In the genomic region with DNA sequence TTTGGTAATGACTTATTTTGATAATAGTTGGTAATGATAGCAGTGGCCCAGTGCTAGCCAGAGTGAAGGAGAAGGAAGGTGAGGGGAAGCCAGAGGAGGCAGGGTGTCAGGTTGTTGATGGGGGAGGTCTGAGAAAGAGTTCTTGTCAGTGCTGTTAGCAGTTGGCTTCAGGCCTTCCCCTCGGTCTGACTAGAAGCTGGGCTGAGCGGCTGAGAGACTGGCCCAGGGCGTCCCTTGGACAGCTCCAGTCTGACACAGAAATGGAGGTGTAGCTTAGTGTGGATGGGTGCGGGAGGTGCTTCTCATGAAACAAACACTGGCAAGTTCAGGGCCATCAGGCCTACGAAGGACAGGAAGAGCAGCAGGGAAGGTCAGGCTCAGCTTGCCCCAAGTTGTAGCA, we compare ENCODE assay signal across 12 mouse cellular contexts.
DNase-seq lines count a peak whose midpoint lies in the region; ATAC-seq and TF ChIP-seq lines count a peak whose summit lies in the region.
"Had no signal": no experiment of that assay in that cellular context is flagged by ENCODE, and none has a peak within 500 bp of the region (broad histone marks: within the 10 kb centered on the region; RNA-seq: fewer than 3 reads in every experiment).

No protein-coding gene starts in this region.

- H3K4me1 ChIP-seq in forebrain, embryonic 11.5 days (replicated peaks; ENCODE audit: control insufficient read depth, insufficient read depth, low read length): peaks cover 41% of the 10 kb centered on the region
- peaks cover 61% of the 10 kb centered on the region for H3K4me1 ChIP-seq in hindbrain, embryonic 15.5 days (replicated peaks)
- H3K4me1 ChIP-seq in stomach, embryonic 16.5 days (ENCODE audit: control insufficient read depth, insufficient read depth, low read length): peaks cover 14% of the 10 kb centered on the region

- H3K27ac ChIP-seq in layer of hippocampus, adult 2 months: peak overlapping the region; percentile 21; the same call in 1 of the 2 replicates
- peak overlapping the region; percentile 34; the same call in 1 of the 2 replicates for H3K27ac ChIP-seq in forebrain, embryonic 11.5 days (ENCODE audit: low read depth, low read length)
- H3K27ac ChIP-seq in hindbrain, embryonic 15.5 days (replicated peaks): peak overlapping the region; percentile 61; the same call in 1 of the 2 replicates
- H3K27ac ChIP-seq in stomach, embryonic 16.5 days (ENCODE audit: low read length): peak overlapping the region; percentile 55
- H3K27ac ChIP-seq: limb, embryonic 12.5 days; lung, embryonic 15.5 days had no signal

- no peak for TF ChIP-seq CTCF in layer of hippocampus, adult 2 months (conservative IDR thresholded peaks at IDR 0.05)

- no peak for DNase-seq in layer of hippocampus, adult 2 months (ENCODE audit: low spot score in 2 of 2)
- DNase-seq in layer of hippocampus, postnatal 36 days: no peak
- no peak for DNase-seq in forebrain, embryonic 11.5 days (ENCODE audit: low spot score)
- DNase-seq in heart, postnatal 10 days: no peak
- no peak for DNase-seq in retina, postnatal 1 day
- DNase-seq: gastrocnemius, postnatal 25 days; kidney, adult 18-20 months had no signal

- WGBS in forebrain, embryonic 11.5 days: 56% methylated on average over 5 of the region's 5 CpGs
- 74% methylated on average over 5 of the region's 5 CpGs for WGBS in hindbrain, embryonic 15.5 days
- 69% methylated on average over 5 of the region's 5 CpGs for WGBS in stomach, embryonic 16.5 days

- intact Hi-C loops in heart, postnatal 10 days (cut with DNase I): no loop called here

- H3K4me2 ChIP-seq in forebrain, embryonic 11.5 days (ENCODE audit: low read depth, low read length, severe bottlenecking): no peak overlapping the region
- H3K4me2 ChIP-seq in hindbrain, embryonic 15.5 days: no peak overlapping the region
- H3K4me2 ChIP-seq in stomach, embryonic 16.5 days (ENCODE audit: low read depth, low read length): no peak overlapping the region
- H3K4me2 ChIP-seq: limb, embryonic 12.5 days; lung, embryonic 15.5 days had no signal

- H3K4me3 ChIP-seq in layer of hippocampus, adult 2 months: no peak overlapping the region
- H3K4me3 ChIP-seq in forebrain, embryonic 11.5 days (ENCODE audit: low read depth, low read length): no peak overlapping the region
- no peak overlapping the region for H3K4me3 ChIP-seq in hindbrain, embryonic 15.5 days
- no peak overlapping the region for H3K4me3 ChIP-seq in stomach, embryonic 16.5 days (replicated peaks; ENCODE audit: low read length)
- H3K4me3 ChIP-seq: erythroblast, embryonic 14.5 days; limb, embryonic 12.5 days; lung, embryonic 15.5 days had no signal

- H3K27me3 ChIP-seq in forebrain, embryonic 11.5 days (ENCODE audit: control insufficient read depth, insufficient read depth, low read length): no peaks in the 10 kb centered on the region
- H3K27me3 ChIP-seq in hindbrain, embryonic 15.5 days: no peaks in the 10 kb centered on the region
- no peaks in the 10 kb centered on the region for H3K27me3 ChIP-seq in stomach, embryonic 16.5 days (ENCODE audit: control insufficient read depth, insufficient read depth, low read length)
- H3K27me3 ChIP-seq: limb, embryonic 12.5 days; lung, embryonic 15.5 days had no signal

- no peak for ATAC-seq in forebrain, embryonic 11.5 days (replicated peaks; ENCODE audit: low FRiP score)
- ATAC-seq in hindbrain, embryonic 15.5 days (ENCODE audit: low FRiP score, low read depth): no peak
- no peak for ATAC-seq in stomach, embryonic 16.5 days (ENCODE audit: insufficient read depth, low FRiP score)

- no peak overlapping the region for H3K9ac ChIP-seq in forebrain, embryonic 11.5 days (ENCODE audit: low read length)
- no peak overlapping the region for H3K9ac ChIP-seq in hindbrain, embryonic 15.5 days
- no peak overlapping the region for H3K9ac ChIP-seq in stomach, embryonic 16.5 days (ENCODE audit: low read length)
- H3K9ac ChIP-seq: limb, embryonic 12.5 days; lung, embryonic 15.5 days had no signal

- no peaks in the 10 kb centered on the region for H3K9me3 ChIP-seq in forebrain, embryonic 11.5 days (ENCODE audit: control insufficient read depth, low read length)
- no peaks in the 10 kb centered on the region for H3K9me3 ChIP-seq in hindbrain, embryonic 15.5 days
- no peaks in the 10 kb centered on the region for H3K9me3 ChIP-seq in stomach, embryonic 16.5 days (replicated peaks; ENCODE audit: control insufficient read depth, low read length)
- H3K9me3 ChIP-seq: limb, embryonic 12.5 days; lung, embryonic 15.5 days had no signal

- no peaks in the 10 kb centered on the region for H3K36me3 ChIP-seq in forebrain, embryonic 11.5 days (ENCODE audit: control insufficient read depth, insufficient read depth, low read length)
- H3K36me3 ChIP-seq in hindbrain, embryonic 15.5 days: no peaks in the 10 kb centered on the region
- H3K36me3 ChIP-seq in stomach, embryonic 16.5 days (ENCODE audit: control insufficient read depth, insufficient read depth, low read length): no peaks in the 10 kb centered on the region
- H3K36me3 ChIP-seq: lung, embryonic 15.5 days had no signal
